Mouse (Mus musculus): ENCODE measurements around the gene Adamtsl3. TPM values are rescaled to one million over a fixed set of nuclear protein-coding genes. Genes with fewer than 3 reads are reported as not detected.

Gene Adamtsl3
- polyA plus RNA-seq, 1 experiment from 2014 or later, result 1.0 TPM

GRCm38 (mm10) chr7:82370132-82370531 is 34.6 kb downstream of the Adamtsl3 start:
- Histone ChIP-seq H3K9me3 (ENCODE audit: control insufficient read depth, low read length) (no peaks in the 10 kb centered on the region), H3K4me2 (replicated peaks) (no peak overlapping the region), H3K4me3 (replicated peaks; ENCODE audit: low read length) (no peak overlapping the region), H3K9ac (no peak overlapping the region), H3K27me3 (ENCODE audit: control insufficient read depth, insufficient read depth, low read length) (no peaks in the 10 kb centered on the region), H3K36me3 (replicated peaks; ENCODE audit: control insufficient read depth, insufficient read depth) (no peaks in the 10 kb centered on the region), H3K27ac (no peak overlapping the region), H3K4me1 (replicated peaks; ENCODE audit: control insufficient read depth, insufficient read depth, low read length) (no peaks in the 10 kb centered on the region)
- 88% methylated on average over 8 of the region's 8 CpGs for WGBS
- DNase-seq (ENCODE audit: low spot score), result no peak
- no peak for ATAC-seq (ENCODE audit: low FRiP score)

GRCm38 (mm10) chr7:82371411-82371810 is 35.9 kb downstream of the Adamtsl3 start:
- Histone ChIP-seq H3K9ac (no peak overlapping the region), H3K9me3 (ENCODE audit: control insufficient read depth, low read length) (no peaks in the 10 kb centered on the region), H3K27me3 (ENCODE audit: control insufficient read depth, insufficient read depth, low read length) (no peaks in the 10 kb centered on the region), H3K4me2 (replicated peaks) (no peak overlapping the region), H3K36me3 (replicated peaks; ENCODE audit: control insufficient read depth, insufficient read depth) (no peaks in the 10 kb centered on the region), H3K4me1 (replicated peaks; ENCODE audit: control insufficient read depth, insufficient read depth, low read length) (no peaks in the 10 kb centered on the region), H3K4me3 (replicated peaks; ENCODE audit: low read length) (no peak overlapping the region), H3K27ac (no peak overlapping the region)
- 76% methylated on average over 3 of the region's 3 CpGs for WGBS
- ATAC-seq (ENCODE audit: low FRiP score), result no peak
- DNase-seq (ENCODE audit: low spot score), result no peak

- no peak overlapping the region for H3K27ac ChIP-seq
- no peak overlapping the region for H3K4me3 ChIP-seq (replicated peaks; ENCODE audit: low read length)
- H3K9ac ChIP-seq, result no peak overlapping the region
- ATAC-seq (ENCODE audit: low FRiP score) (no peak), DNase-seq (ENCODE audit: low spot score) (no peak)
- H3K4me1 ChIP-seq (replicated peaks; ENCODE audit: control insufficient read depth, insufficient read depth, low read length), result no peaks in the 10 kb centered on the region
- 93% methylated on average over 1 of the region's 1 CpGs for WGBS
- no peaks in the 10 kb centered on the region for H3K36me3 ChIP-seq (replicated peaks; ENCODE audit: control insufficient read depth, insufficient read depth)
- no peaks in the 10 kb centered on the region for H3K9me3 ChIP-seq (ENCODE audit: control insufficient read depth, low read length)
- no peaks in the 10 kb centered on the region for H3K27me3 ChIP-seq (ENCODE audit: control insufficient read depth, insufficient read depth, low read length)
- no peak overlapping the region for H3K4me2 ChIP-seq (replicated peaks)
These were observed 42.8 kb downstream of the Adamtsl3 start for GRCm38 (mm10) chr7:82378311-82378710.

- H3K27me3 ChIP-seq (ENCODE audit: control insufficient read depth, insufficient read depth, low read length), result no peaks in the 10 kb centered on the region
These were observed 44.3 kb downstream of the Adamtsl3 start for GRCm38 (mm10) chr7:82379765-82380164.

GRCm38 (mm10) chr7:82382843-82383535 is 47.5 kb downstream of the Adamtsl3 start:
- Histone ChIP-seq H3K36me3 (replicated peaks; ENCODE audit: control insufficient read depth, insufficient read depth) (no peaks in the 10 kb centered on the region), H3K9me3 (ENCODE audit: control insufficient read depth, low read length) (no peaks in the 10 kb centered on the region), H3K27ac (no peak overlapping the region), H3K4me2 (replicated peaks) (no peak overlapping the region), H3K4me1 (replicated peaks; ENCODE audit: control insufficient read depth, insufficient read depth, low read length) (no peaks in the 10 kb centered on the region), H3K4me3 (replicated peaks; ENCODE audit: low read length) (no peak overlapping the region), H3K27me3 (ENCODE audit: control insufficient read depth, insufficient read depth, low read length) (no peaks in the 10 kb centered on the region), H3K9ac (no peak overlapping the region)
- WGBS, result 82% methylated on average over 4 of the region's 4 CpGs
- no peak for ATAC-seq (ENCODE audit: low FRiP score)
- DNase-seq (ENCODE audit: low spot score), result no peak

More at GRCm38 (mm10) chr7:82379765-82380164, 44.3 kb downstream of the Adamtsl3 start:
- Histone ChIP-seq H3K36me3 (replicated peaks; ENCODE audit: control insufficient read depth, insufficient read depth) (no peaks in the 10 kb centered on the region), H3K27ac (no peak overlapping the region), H3K9ac (no peak overlapping the region), H3K9me3 (ENCODE audit: control insufficient read depth, low read length) (no peaks in the 10 kb centered on the region), H3K4me3 (replicated peaks; ENCODE audit: low read length) (no peak overlapping the region), H3K4me1 (replicated peaks; ENCODE audit: control insufficient read depth, insufficient read depth, low read length) (no peaks in the 10 kb centered on the region), H3K4me2 (replicated peaks) (no peak overlapping the region)
- WGBS, result 85% methylated on average over 7 of the region's 7 CpGs
- ATAC-seq (ENCODE audit: low FRiP score) (no peak), DNase-seq (ENCODE audit: low spot score) (no peak)

GRCm38 (mm10) chr7:82383536-82383848 is 48.0 kb downstream of the Adamtsl3 start:
- no peaks in the 10 kb centered on the region for H3K4me1 ChIP-seq (replicated peaks; ENCODE audit: control insufficient read depth, insufficient read depth, low read length)

GRCm38 (mm10) chr7:82387121-82387520 is 51.6 kb downstream of the Adamtsl3 start:
- over 99% methylated on average over 3 of the region's 3 CpGs for WGBS
- Histone ChIP-seq H3K9me3 (ENCODE audit: control insufficient read depth, low read length) (peaks cover 5% of the 10 kb centered on the region; the same call in 1 of the 2 replicates), H3K27me3 (ENCODE audit: control insufficient read depth, insufficient read depth, low read length) (no peaks in the 10 kb centered on the region), H3K9ac (no peak overlapping the region), H3K27ac (no peak overlapping the region), H3K4me3 (replicated peaks; ENCODE audit: low read length) (no peak overlapping the region), H3K36me3 (replicated peaks; ENCODE audit: control insufficient read depth, insufficient read depth) (no peaks in the 10 kb centered on the region), H3K4me1 (replicated peaks; ENCODE audit: control insufficient read depth, insufficient read depth, low read length) (no peaks in the 10 kb centered on the region), H3K4me2 (replicated peaks) (no peak overlapping the region)
- DNase-seq (ENCODE audit: low spot score) (no peak), ATAC-seq (ENCODE audit: low FRiP score) (no peak)

More at GRCm38 (mm10) chr7:82383536-82383848, 48.0 kb downstream of the Adamtsl3 start:
- Histone ChIP-seq H3K4me2 (replicated peaks) (no peak overlapping the region), H3K27me3 (ENCODE audit: control insufficient read depth, insufficient read depth, low read length) (no peaks in the 10 kb centered on the region), H3K27ac (no peak overlapping the region), H3K36me3 (replicated peaks; ENCODE audit: control insufficient read depth, insufficient read depth) (no peaks in the 10 kb centered on the region), H3K4me3 (replicated peaks; ENCODE audit: low read length) (no peak overlapping the region), H3K9ac (no peak overlapping the region), H3K9me3 (ENCODE audit: control insufficient read depth, low read length) (no peaks in the 10 kb centered on the region)
- ATAC-seq (ENCODE audit: low FRiP score) (no peak), DNase-seq (ENCODE audit: low spot score) (no peak)
- 72% methylated on average over 3 of the region's 3 CpGs for WGBS

GRCm38 (mm10) chr7:82394435-82395186 is 59.1 kb downstream of the Adamtsl3 start:
- ATAC-seq (ENCODE audit: low FRiP score), result peak; percentile 46; the same call in 1 of the 2 replicates
- 49% methylated on average over 6 of the region's 6 CpGs for WGBS
- Histone ChIP-seq H3K27ac (0 out of 2 replicates have a peak overlapping the region, but pooled peaks have one; percentile 18), H3K36me3 (replicated peaks; ENCODE audit: control insufficient read depth, insufficient read depth) (no peaks in the 10 kb centered on the region), H3K9ac (no peak overlapping the region), H3K9me3 (ENCODE audit: control insufficient read depth, low read length) (peaks cover 5% of the 10 kb centered on the region; the same call in 1 of the 2 replicates), H3K4me3 (replicated peaks; ENCODE audit: low read length) (no peak overlapping the region), H3K4me1 (replicated peaks; ENCODE audit: control insufficient read depth, insufficient read depth, low read length) (peaks cover 22% of the 10 kb centered on the region), H3K4me2 (replicated peaks) (no peak overlapping the region), H3K27me3 (ENCODE audit: control insufficient read depth, insufficient read depth, low read length) (no peaks in the 10 kb centered on the region)
- no peak for DNase-seq (ENCODE audit: low spot score)

GRCm38 (mm10) chr7:82395239-82395638 is 59.7 kb downstream of the Adamtsl3 start:
- Histone ChIP-seq H3K4me2 (replicated peaks) (no peak overlapping the region), H3K4me3 (replicated peaks; ENCODE audit: low read length) (no peak overlapping the region), H3K27ac (no peak overlapping the region), H3K4me1 (replicated peaks; ENCODE audit: control insufficient read depth, insufficient read depth, low read length) (peaks cover 22% of the 10 kb centered on the region), H3K27me3 (ENCODE audit: control insufficient read depth, insufficient read depth, low read length) (no peaks in the 10 kb centered on the region), H3K9ac (no peak overlapping the region), H3K36me3 (replicated peaks; ENCODE audit: control insufficient read depth, insufficient read depth) (no peaks in the 10 kb centered on the region), H3K9me3 (ENCODE audit: control insufficient read depth, low read length) (peaks cover 5% of the 10 kb centered on the region; the same call in 1 of the 2 replicates)
- DNase-seq (ENCODE audit: low spot score) (no peak), ATAC-seq (ENCODE audit: low FRiP score) (no peak)
- 62% methylated on average over 12 of the region's 12 CpGs for WGBS
